7 mouse cellular contexts compared by ENCODE assay signal in genomic region chr10:68192824-68193255, GRCm38 (mm10).
DNase-seq lines count a peak whose midpoint lies in the region; ATAC-seq and TF ChIP-seq lines count a peak whose summit lies in the region.

No protein-coding gene starts in this region.

- WGBS in heart, postnatal 0 days, result 7% methylated on average over 3 of the region's 3 CpGs

- TF ChIP-seq CTCF in heart, postnatal 0 days (IDR thresholded peaks at IDR 0.05; ENCODE audit: low read depth), result no peak

- peak overlapping the region; percentile 33; the same call in 1 of the 2 replicates for H3K4me3 ChIP-seq in heart, postnatal 0 days (ENCODE audit: low read depth, low read length)

- no peak for TF ChIP-seq EP300 in heart, postnatal 0 days (IDR thresholded peaks at IDR 0.05; ENCODE audit: low read depth)

- H3K27me3 ChIP-seq in heart, postnatal 0 days (ENCODE audit: control insufficient read depth, insufficient read depth, low read length), result no peaks in the 10 kb centered on the region

- peak overlapping the region; percentile 25; the same call in 1 of the 2 replicates for H3K9ac ChIP-seq in heart, postnatal 0 days (replicated peaks; ENCODE audit: low read depth, low read length)

- no peaks in the 10 kb centered on the region for H3K36me3 ChIP-seq in heart, postnatal 0 days (replicated peaks; ENCODE audit: control insufficient read depth, insufficient read depth, low read length)

- H3K4me1 ChIP-seq in heart, postnatal 0 days (ENCODE audit: control insufficient read depth, insufficient read depth), result 0 out of 2 replicates have a peak, but pooled peaks cover 13% of the 10 kb centered on the region

- peak; percentile 28 for DNase-seq in retina, adult 2 months (ENCODE audit: low read depth, low spot score)
- no peak for DNase-seq in retina, embryonic 14.5 days (ENCODE audit: low spot score)
- peak; percentile 29 to 50 for DNase-seq in cerebellum, postnatal 14 days
- peak; percentile 84 for DNase-seq in heart, postnatal 0 days (ENCODE audit: low spot score)
- DNase-seq in lung, postnatal 25 days (ENCODE audit: low spot score), result peak; percentile 57
- DNase-seq in frontal cortex, postnatal 10 days (ENCODE audit: low spot score in 2 of 2), result no peak
- DNase-seq in c-Kit-positive CD71-positive TER-119-positive erythroid progenitor cells, embryonic 14.5 days (ENCODE audit: low spot score), result no peak

- peak; percentile 89 for ATAC-seq in heart, postnatal 0 days (ENCODE audit: insufficient read depth, low read depth)

- no peaks in the 10 kb centered on the region for H3K9me3 ChIP-seq in heart, postnatal 0 days (replicated peaks; ENCODE audit: control insufficient read depth, low read length)

- peak overlapping the region; percentile 57 for H3K4me2 ChIP-seq in heart, postnatal 0 days (ENCODE audit: low read depth, low read length)

- H3K27ac ChIP-seq in heart, postnatal 0 days (ENCODE audit: low read depth), result peak overlapping the region; percentile 86

Comparison
In these comparisons a context has a peak if more than half of its experiments do, and no peak if none do; other contexts are left out.
1. DNase-seq: peak in retina, adult 2 months (single experiment), cerebellum, postnatal 14 days (2 of 2), heart, postnatal 0 days (single experiment) and lung, postnatal 25 days (single experiment); none in retina, embryonic 14.5 days (single experiment), frontal cortex, postnatal 10 days (0 of 2) and c-Kit-positive CD71-positive TER-119-positive erythroid progenitor cells, embryonic 14.5 days (single experiment).